Mouse (Mus musculus) bone marrow, adult 2 months (tissue): ENCODE data around the gene Fam229b. TPM values are rescaled to one million over a fixed set of nuclear protein-coding genes. Genes with fewer than 3 reads are reported as not detected.

ENCODE experiments used
- H3K27ac ChIP-seq: fragments of 200-500 bp; 2 replicates; pipeline ENCODE4 v1.5.1; 2012; ENCODE audit warnings: low read depth, mild to moderate bottlenecking, control low read depth, inconsistent platforms, low read length; ENCODE audit not compliant: control insufficient read depth, poor library complexity, insufficient read depth
- H3K4me1 ChIP-seq: fragments of 200-500 bp; 2 replicates; pipeline ENCODE4 v1.6.1; 2011; ENCODE audit warnings: low read length; ENCODE audit not compliant: control insufficient read depth, insufficient read depth
- H3K4me3 ChIP-seq: fragments of 200-500 bp; replicated peaks from 2 replicates; pipeline ENCODE3; 2011; ENCODE audit warnings: mild to moderate bottlenecking, low read depth, low read length, control low read depth; ENCODE audit not compliant: control insufficient read depth
- CTCF ChIP-seq: fragments of 200-500 bp; IDR thresholded peaks from 2 replicates; pipeline ENCODE4 v1.5.1; 2011; ENCODE audit warnings: low read length, control low read depth; ENCODE audit not compliant: control insufficient read depth, insufficient read depth
- POLR2A ChIP-seq: fragments of 200-500 bp; IDR thresholded peaks from 2 replicates; pipeline ENCODE4 v1.6.1; 2011; ENCODE audit warnings: low read depth, mild to moderate bottlenecking, control low read depth, low read length, borderline replicate concordance; ENCODE audit not compliant: control insufficient read depth
- whole genome bisulfite sequencing: fragments of 180-500 bp; shearing (Covaris S2); methylation state at CpG from one replicate; pipeline ENCODE4 v1.1.7; 2018; 5-methylcytosine and 5-hydroxymethylcytosine counted together
- polyA plus RNA-seq: library from polyadenylated mRNA; stranded (reverse); fragments of >200 nt; gene quantifications from 2 replicates; pipeline ENCODE4 v1.2.4, GENCODE M21; 2011; ENCODE audit warnings: low replicate concordance; ENCODE audit not compliant: missing spikeins, insufficient read depth, insufficient read length

Gene Fam229b
- polyA plus RNA-seq: not detected in 2 replicates

- peak; percentile 65; the same call in 1 of the 2 replicates for TF ChIP-seq POLR2A
- peak; percentile 2; the same call in 1 of the 2 replicates for TF ChIP-seq CTCF
- Histone ChIP-seq H3K4me3 (peak within 1 kb of the TSS; percentile 99), H3K27ac (peak within 1 kb of the TSS; percentile 52; the same call in 1 of the 2 replicates), H3K4me1 (no peaks in the 10 kb centered on the region; the same call in 1 of the 2 replicates)
- WGBS: 5% methylated on average over 47 of the region's 47 CpGs
Measured at GRCm38 (mm10) chr10:39133462-39134310, at the start of gene Fam229b, which contains the start of gene Tube1. TSS of gene Fam229b (minus strand) at chr10:39133914. TSS of gene Tube1 (plus strand) at chr10:39133976.

- Histone ChIP-seq H3K27ac (no peak overlapping the region), H3K4me1 (peaks cover 1% of the 10 kb centered on the region; the same call in 1 of the 2 replicates), H3K4me3 (no peak overlapping the region)
- no peak for TF ChIP-seq POLR2A
- WGBS: 70% methylated on average over 5 of the region's 5 CpGs
Measured at GRCm38 (mm10) chr10:39176981-39177380, 43.3 kb upstream of the Fam229b start.

GRCm38 (mm10) chr10:39173077-39173476, 39.4 kb upstream of the Fam229b start:
- peaks cover 4% of the 10 kb centered on the region; the same call in 1 of the 2 replicates for H3K4me1 ChIP-seq
- 27% methylated on average over 13 of the region's 13 CpGs for WGBS
- H3K4me3 ChIP-seq: no peak overlapping the region
- H3K27ac ChIP-seq: no peak overlapping the region
- TF ChIP-seq POLR2A: no peak
- no peak for TF ChIP-seq CTCF

- 56% methylated on average over 6 of the region's 6 CpGs for WGBS
- Histone ChIP-seq H3K4me3 (no peak overlapping the region), H3K27ac (no peak overlapping the region), H3K4me1 (peaks cover 4% of the 10 kb centered on the region; the same call in 1 of the 2 replicates)
- TF ChIP-seq CTCF (no peak), POLR2A (no peak)
Measured at GRCm38 (mm10) chr10:39172540-39172931, 38.8 kb upstream of the Fam229b start.

GRCm38 (mm10) chr10:39171603-39172539, 38.2 kb upstream of the Fam229b start:
- no peak for TF ChIP-seq POLR2A
- peak; percentile 75; the same call in 1 of the 2 replicates for TF ChIP-seq CTCF
- peak overlapping the region; percentile 70 for H3K4me3 ChIP-seq
- H3K4me1 ChIP-seq: peaks cover 4% of the 10 kb centered on the region; the same call in 1 of the 2 replicates
- WGBS: 19% methylated on average over 26 of the region's 26 CpGs
- H3K27ac ChIP-seq: peak overlapping the region; percentile 77; the same call in 1 of the 2 replicates

GRCm38 (mm10) chr10:39171134-39171533, 37.4 kb upstream of the Fam229b start:
- H3K4me3 ChIP-seq: peak overlapping the region; percentile 70
- WGBS: under 1% methylated on average over 19 of the region's 19 CpGs
- TF ChIP-seq POLR2A (peak; percentile 43; the same call in 1 of the 2 replicates), CTCF (peak; percentile 95)
- peaks cover 3% of the 10 kb centered on the region; the same call in 1 of the 2 replicates for H3K4me1 ChIP-seq
- H3K27ac ChIP-seq: peak overlapping the region; percentile 77

- H3K4me3 ChIP-seq: no peak overlapping the region
- peaks cover 3% of the 10 kb centered on the region; the same call in 1 of the 2 replicates for H3K4me1 ChIP-seq
- 13% methylated on average over 6 of the region's 6 CpGs for WGBS
- TF ChIP-seq CTCF (no peak), POLR2A (no peak)
- H3K27ac ChIP-seq: no peak overlapping the region
Measured at GRCm38 (mm10) chr10:39170706-39171105, 37.0 kb upstream of the Fam229b start.
